Mouse (Mus musculus) cortical plate, adult 2 months (tissue): ENCODE measurements around the gene Nat14. TPM values are rescaled to one million over a fixed set of nuclear protein-coding genes. Genes with fewer than 3 reads are reported as not detected.
A peak's percentile ranks its signal among the peaks of the same experiment; 100 is the strongest.

ENCODE experiments used
- H3K27ac ChIP-seq: fragments of 200-500 bp; 2 replicates; pipeline ENCODE4 v1.5.1; 2012; ENCODE audit warnings: low read length, control low read depth, inconsistent platforms; ENCODE audit not compliant: insufficient read depth
- H3K4me1 ChIP-seq: fragments of 200-500 bp; 2 replicates; pipeline ENCODE4 v1.6.1; 2011; ENCODE audit warnings: low read length; ENCODE audit not compliant: control insufficient read depth, insufficient read depth
- H3K4me3 ChIP-seq: fragments of 200-500 bp; 2 replicates; pipeline ENCODE4 v1.5.1; 2011; ENCODE audit warnings: mild to moderate bottlenecking, low read length, control low read depth; ENCODE audit not compliant: insufficient read depth
- CTCF ChIP-seq: fragments of 200-500 bp; IDR thresholded peaks from 2 replicates; pipeline ENCODE4 v1.5.1; 2011; ENCODE audit warnings: mild to moderate bottlenecking, control low read depth, low read length; ENCODE audit not compliant: insufficient read depth; ENCODE audit errors: extremely low read depth
- POLR2A ChIP-seq: fragments of 200-500 bp; IDR thresholded peaks from 2 replicates; pipeline ENCODE4 v1.6.1; 2011; ENCODE audit warnings: mild to moderate bottlenecking, low read length, control low read depth; ENCODE audit not compliant: insufficient read depth; ENCODE audit errors: extremely low read depth
- polyA plus RNA-seq: library from polyadenylated mRNA; depleted of rRNA; stranded (reverse); fragments of >200 nt; gene quantifications from 2 replicates; pipeline ENCODE4 v1.2.3, GENCODE M21; 2012

The Nat14 gene
- polyA plus RNA-seq, 1 experiment, result 94.0 TPM

DNA sequence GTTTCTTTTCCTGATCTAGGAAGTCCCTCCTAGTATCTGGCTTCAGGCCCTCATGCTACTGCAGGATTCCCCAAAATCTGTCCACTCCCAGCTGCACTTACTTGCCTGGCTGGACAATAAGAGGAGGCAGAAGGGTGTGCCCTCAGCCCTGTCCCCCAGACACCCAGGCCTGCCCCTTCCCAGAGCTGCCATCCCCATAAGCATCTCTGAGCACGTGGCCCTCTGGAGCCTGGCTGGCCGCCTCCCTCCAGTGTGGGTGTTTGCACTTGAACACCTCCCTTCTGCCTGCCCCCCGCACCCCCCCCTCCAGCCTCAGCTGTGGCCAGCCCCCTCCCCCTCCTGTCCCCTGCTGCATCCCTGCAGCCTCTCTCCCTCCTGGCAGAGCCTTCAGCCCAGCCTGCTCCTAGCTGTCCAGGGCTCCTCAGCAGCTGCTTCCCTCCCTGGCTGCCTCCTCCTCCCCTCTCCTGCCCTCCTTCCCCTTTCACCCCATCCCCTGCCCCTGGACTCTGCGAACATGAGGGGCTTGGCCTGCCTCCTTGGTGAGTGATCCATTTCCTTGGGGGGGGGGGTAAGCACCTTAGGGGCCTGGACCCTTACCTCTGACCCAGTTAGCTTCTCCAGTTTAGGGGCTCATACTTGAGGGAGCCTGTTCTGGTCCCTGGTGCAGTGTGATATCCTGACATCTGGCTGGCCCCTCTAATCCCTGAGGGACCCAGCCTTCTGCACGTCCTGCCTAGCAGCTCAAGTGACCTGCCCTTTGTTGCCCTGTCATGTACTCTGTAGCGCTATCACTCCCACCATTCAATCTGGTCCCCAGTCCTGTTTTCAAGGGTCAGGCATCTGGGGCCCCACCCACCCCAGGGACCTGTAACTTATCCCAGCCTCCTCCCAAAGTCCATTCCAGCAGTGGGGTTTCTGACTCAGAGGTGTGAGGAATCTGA lies 3.9 kb downstream of the Nat14 start, which contains the start of gene Ssc5d:
TSS of gene Ssc5d (plus strand) at position 345 of the 941 bp plus-strand sequence.
- H3K27ac ChIP-seq, result peak within 1 kb of the TSS; percentile 87
- TF ChIP-seq POLR2A (no peak), CTCF (no peak)
- H3K4me3 ChIP-seq, result no peak within 1 kb of the TSS
- peaks cover 8% of the 10 kb centered on the region for H3K4me1 ChIP-seq

DNA sequence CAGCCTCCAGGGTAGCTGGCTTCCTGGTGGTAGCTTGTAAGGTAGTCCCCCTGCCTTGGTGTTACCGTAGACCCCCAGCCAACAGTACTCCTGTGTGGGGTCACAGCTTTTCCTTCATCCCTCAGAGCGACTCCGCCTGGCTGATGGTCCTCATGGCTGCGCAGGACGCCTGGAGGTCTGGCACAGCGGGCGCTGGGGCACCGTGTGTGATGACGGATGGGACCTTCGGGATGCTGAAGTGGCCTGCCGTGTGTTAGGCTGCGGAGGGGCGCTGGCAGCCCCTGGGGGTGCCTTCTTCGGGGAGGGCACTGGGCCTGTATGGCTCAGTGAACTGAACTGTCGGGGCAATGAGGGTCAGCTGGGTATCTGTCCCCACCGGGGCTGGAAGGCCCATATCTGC lies 5.0 kb downstream of the Nat14 start:
- Histone ChIP-seq H3K4me1 (peaks cover 6% of the 10 kb centered on the region), H3K4me3 (no peak overlapping the region), H3K27ac (no peak overlapping the region)
- TF ChIP-seq CTCF (no peak), POLR2A (no peak)

DNA sequence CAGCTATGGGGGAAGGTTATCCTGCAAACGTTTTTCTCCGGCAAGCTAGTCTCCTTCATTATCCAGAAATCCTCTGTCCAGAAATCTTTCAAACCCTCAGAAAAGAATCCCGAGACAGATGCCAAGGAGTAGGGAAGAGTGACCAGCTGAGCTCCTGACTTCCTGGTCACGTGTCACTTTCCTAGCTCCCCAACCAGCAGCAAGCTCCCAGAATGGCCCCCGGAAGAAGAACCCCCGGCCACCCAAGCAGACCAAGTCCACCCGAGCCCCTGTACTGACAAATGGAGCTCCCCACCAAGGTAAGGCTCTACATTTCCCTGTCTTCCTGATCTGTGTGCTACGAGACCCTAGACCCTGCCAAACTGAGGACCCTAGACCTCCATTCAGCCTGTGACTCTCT lies 5.9 kb downstream of the Nat14 start:
- Histone ChIP-seq H3K27ac (no peak overlapping the region), H3K4me3 (no peak overlapping the region), H3K4me1 (peaks cover 6% of the 10 kb centered on the region)
- TF ChIP-seq CTCF (no peak), POLR2A (no peak)

- no peak overlapping the region for H3K27ac ChIP-seq
Observed at GRCm38 (mm10) chr7:4928323-4928722, 6.5 kb downstream of the Nat14 start.

DNA sequence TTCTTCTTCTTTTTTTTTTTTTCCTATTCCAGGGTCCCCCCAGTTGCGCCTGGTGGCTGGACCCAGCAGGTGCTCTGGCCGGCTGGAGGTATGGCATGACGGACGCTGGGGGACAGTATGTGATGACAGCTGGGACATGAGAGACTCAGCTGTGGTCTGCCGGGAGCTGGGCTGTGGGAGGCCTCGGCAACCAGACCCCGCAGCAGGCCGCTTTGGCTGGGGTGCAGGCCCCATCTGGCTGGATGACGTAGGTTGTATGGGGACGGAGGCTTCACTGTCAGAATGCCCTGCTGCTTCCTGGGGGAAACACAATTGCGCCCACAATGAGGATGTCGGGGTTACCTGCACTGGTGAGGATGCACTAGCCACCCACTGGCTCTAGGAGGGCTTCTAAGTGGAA lies 11.3 kb downstream of the Nat14 start:
- Histone ChIP-seq H3K4me1 (no peaks in the 10 kb centered on the region), H3K4me3 (no peak overlapping the region), H3K27ac (no peak overlapping the region)
- TF ChIP-seq CTCF (no peak), POLR2A (no peak)

More at GRCm38 (mm10) chr7:4928323-4928722, 6.5 kb downstream of the Nat14 start:
- Histone ChIP-seq H3K4me3 (no peak overlapping the region), H3K4me1 (peaks cover 6% of the 10 kb centered on the region)
- no peak for TF ChIP-seq POLR2A
- no peak for TF ChIP-seq CTCF

GRCm38 (mm10) chr7:4934160-4934914 lies 12.5 kb downstream of the Nat14 start:
- H3K27ac ChIP-seq, result no peak overlapping the region
- H3K4me3 ChIP-seq, result no peak overlapping the region
- TF ChIP-seq POLR2A (no peak), CTCF (no peak)
- no peaks in the 10 kb centered on the region for H3K4me1 ChIP-seq

DNA sequence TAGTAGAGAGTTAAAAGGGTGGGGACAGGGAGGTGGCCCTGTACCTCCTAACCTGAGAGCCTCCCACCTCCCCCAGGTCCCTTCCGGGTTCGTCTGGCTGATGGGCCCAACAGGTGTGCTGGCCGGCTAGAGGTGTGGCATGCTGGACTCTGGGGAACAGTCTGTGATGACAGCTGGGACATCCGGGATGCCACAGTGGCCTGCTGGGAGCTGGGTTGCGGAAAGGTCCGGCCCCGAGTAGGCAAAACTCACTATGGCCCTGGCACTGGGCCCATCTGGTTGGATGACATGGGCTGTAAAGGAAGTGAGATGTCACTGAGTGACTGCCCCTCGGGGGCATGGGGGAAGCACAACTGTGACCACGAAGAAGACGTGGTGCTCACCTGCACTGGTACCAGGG lies 15.0 kb downstream of the Nat14 start:
- no peak for TF ChIP-seq POLR2A
- no peak for TF ChIP-seq CTCF
- H3K4me1 ChIP-seq, result no peaks in the 10 kb centered on the region
- H3K27ac ChIP-seq, result no peak overlapping the region
- no peak overlapping the region for H3K4me3 ChIP-seq

DNA sequence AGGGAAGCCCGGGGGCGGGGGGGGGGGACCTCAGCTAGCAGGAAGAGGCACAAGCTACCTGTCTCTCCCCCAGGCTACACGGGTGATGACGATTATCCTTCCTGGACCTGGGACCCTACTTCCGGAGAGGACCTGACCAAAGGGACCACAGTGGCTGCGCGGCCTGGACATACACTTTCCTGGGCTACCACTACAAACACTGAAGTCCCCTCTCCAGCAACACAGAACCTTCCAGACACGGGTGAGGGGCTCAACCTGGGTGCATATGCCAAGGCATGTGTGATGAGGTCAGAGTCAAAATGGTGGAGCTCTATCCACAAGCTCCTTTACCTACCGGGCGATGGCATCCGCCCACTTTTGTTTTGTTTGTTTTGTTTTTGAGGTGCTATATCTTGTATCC lies 15.6 kb downstream of the Nat14 start:
- no peak overlapping the region for H3K27ac ChIP-seq

GRCm38 (mm10) chr7:4938456-4938855 lies 16.6 kb downstream of the Nat14 start:
- no peak overlapping the region for H3K4me3 ChIP-seq
- TF ChIP-seq POLR2A (no peak), CTCF (peak; percentile 83)
- H3K4me1 ChIP-seq, result no peaks in the 10 kb centered on the region
- H3K27ac ChIP-seq, result no peak overlapping the region

More for the DNA sequence above, 15.6 kb downstream of the Nat14 start:
- no peak overlapping the region for H3K4me3 ChIP-seq
- no peak for TF ChIP-seq POLR2A
- TF ChIP-seq CTCF, result no peak
- H3K4me1 ChIP-seq, result no peaks in the 10 kb centered on the region
